Mouse (Mus musculus): ENCODE data around the gene Glra3.

- TF ChIP-seq POLR2A (IDR thresholded peaks at IDR 0.05; ENCODE audit: insufficient read length, low read depth) (no peak), POLR2AphosphoS2 (IDR thresholded peaks at IDR 0.05; ENCODE audit: insufficient read length, low read depth) (no peak), E2F4 (IDR thresholded peaks at IDR 0.05; ENCODE audit: insufficient read depth) (no peak), MYOG (IDR thresholded peaks at IDR 0.05; ENCODE audit: control insufficient read depth in 1 of 3, insufficient read depth in 1 of 3, insufficient read length in 2 of 3, low read depth in 2 of 3) (no peak), USF1 (IDR thresholded peaks at IDR 0.05; ENCODE audit: low read depth) (no peak), MAX (IDR thresholded peaks at IDR 0.05; ENCODE audit: low read depth) (no peak), MYOD1 (IDR thresholded peaks at IDR 0.05; ENCODE audit: control insufficient read depth in 1 of 3, insufficient read length in 2 of 3, low read depth in 2 of 3) (no peak), TCF12 (IDR thresholded peaks at IDR 0.05; ENCODE audit: insufficient read depth, poor library complexity, severe bottlenecking) (no peak), SRF (IDR thresholded peaks at IDR 0.05; ENCODE audit: control insufficient read depth, insufficient read length, low read depth) (no peak), REST (IDR thresholded peaks at IDR 0.05; ENCODE audit: insufficient read depth, insufficient read length) (no peak), CEBPB (IDR thresholded peaks at IDR 0.05; ENCODE audit: insufficient read depth, poor library complexity, severe bottlenecking) (no peak)
These were observed 211.3 kb downstream of the Glra3 start for GRCm38 (mm10) chr8:56151574-56151973.
